Mouse (Mus musculus) lung, embryonic 15.5 days (tissue): ENCODE measurements around the gene Cplx3. TPM values are rescaled to one million over a fixed set of nuclear protein-coding genes. Genes with fewer than 3 reads are reported as not detected.

ENCODE experiments used
- ATAC-seq: fragments of 200-750 bp; cut with Nextera tagmentation; 2 replicates; pipeline ENCODE4 v1.8.0; 2017; ENCODE audit warnings: moderate number of reproducible peaks, borderline replicate concordance; ENCODE audit not compliant: low FRiP score, low TSS enrichment; ENCODE audit errors: extremely low read depth
- H3K27ac ChIP-seq: fragments of 300-500 bp; sonication (generic); 2 replicates; pipeline ENCODE4 v1.5.1; 2015; ENCODE audit warnings: moderate library complexity, mild to moderate bottlenecking, inconsistent platforms
- H3K27me3 ChIP-seq: fragments of 300-500 bp; sonication (generic); 2 replicates; pipeline ENCODE4 v1.6.1; 2015; ENCODE audit warnings: inconsistent platforms
- H3K36me3 ChIP-seq: fragments of 300-500 bp; sonication (generic); 2 replicates; pipeline ENCODE4 v1.6.1; 2015; ENCODE audit warnings: inconsistent platforms
- H3K4me1 ChIP-seq: fragments of 300-500 bp; sonication (generic); 2 replicates; pipeline ENCODE4 v1.6.1; 2015; ENCODE audit warnings: inconsistent platforms
- H3K4me2 ChIP-seq: fragments of 300-500 bp; sonication (generic); 2 replicates; pipeline ENCODE4 v1.6.1; 2015; ENCODE audit warnings: inconsistent platforms, mild to moderate bottlenecking, moderate library complexity
- H3K4me3 ChIP-seq: fragments of 300-500 bp; sonication (generic); 2 replicates; pipeline ENCODE4 v1.5.1; 2015; ENCODE audit warnings: mild to moderate bottlenecking, inconsistent platforms
- H3K9ac ChIP-seq: fragments of 300-500 bp; sonication (generic); 2 replicates; pipeline ENCODE4 v1.6.1; 2015; ENCODE audit warnings: inconsistent platforms
- H3K9me3 ChIP-seq: fragments of 300-500 bp; sonication (generic); 2 replicates; pipeline ENCODE4 v1.6.1; 2016; ENCODE audit warnings: inconsistent platforms
- WGBS: fragments of 180-500 bp; shearing (Covaris S2); methylation state at CpG from one replicate; pipeline ENCODE4 v1.1.7; 2015; 5-methylcytosine and 5-hydroxymethylcytosine counted together
- polyA plus RNA-seq: library from polyadenylated mRNA; unstranded; fragments of >200 nt; fragmentation: Nextera tagmentation; extraction: Ambion mirVana; gene quantifications from 2 replicates; pipeline ENCODE4 v1.2.1, GENCODE M21; 2015

Gene Cplx3
- polyA plus RNA-seq = not detected in 2 replicates

DNA sequence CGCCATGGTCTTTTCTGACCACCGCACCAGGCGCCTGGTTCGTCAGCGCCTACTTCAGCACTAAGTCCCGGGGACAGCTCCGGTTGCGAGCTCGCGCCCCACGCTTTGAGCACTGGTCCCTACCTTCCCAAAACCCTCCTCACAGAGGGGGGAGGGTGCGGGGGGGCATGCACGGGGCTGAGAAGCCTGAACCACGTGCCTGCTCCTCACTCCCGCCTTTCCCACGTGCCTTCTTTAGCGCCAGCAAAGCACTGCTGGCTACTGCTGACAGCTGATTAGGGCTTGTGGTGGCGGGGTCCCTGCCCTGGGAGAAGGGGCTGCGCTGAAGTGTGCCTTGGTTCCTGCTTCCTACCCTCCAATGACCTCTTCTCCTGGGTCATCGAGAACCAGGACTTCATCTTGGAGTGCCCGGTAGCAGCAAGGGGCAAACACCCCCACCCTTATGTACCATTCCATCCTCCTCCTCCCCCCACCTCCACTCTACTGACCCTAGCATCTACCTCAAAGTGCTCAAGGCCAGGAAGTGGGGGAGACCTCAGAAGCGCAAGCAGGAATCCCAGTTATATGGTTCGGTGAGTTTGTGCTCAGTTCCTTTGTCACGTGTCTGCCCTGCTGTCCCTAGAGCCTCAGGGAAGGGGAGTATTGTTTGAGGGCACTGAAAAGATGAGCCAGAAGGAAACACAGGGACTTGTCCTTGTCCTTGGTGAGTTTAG lies at the start of gene Cplx3:
Cplx3 (minus strand) TSS at position 143 of the 713 bp plus-strand sequence.
- no peak within 1 kb of the TSS for H3K27ac ChIP-seq
- H3K36me3 ChIP-seq = no peaks in the 10 kb centered on the region
- H3K4me1 ChIP-seq = no peaks in the 10 kb centered on the region
- H3K9me3 ChIP-seq = no peaks in the 10 kb centered on the region
- 8% methylated on average over 24 of the region's 24 CpGs for WGBS
- peaks cover 13% of the 10 kb centered on the region; the same call in 1 of the 2 replicates for H3K27me3 ChIP-seq
- ATAC-seq = no peak
- H3K4me3 ChIP-seq = no peak within 1 kb of the TSS
- H3K9ac ChIP-seq = no peak within 1 kb of the TSS
- H3K4me2 ChIP-seq = no peak within 1 kb of the TSS

DNA sequence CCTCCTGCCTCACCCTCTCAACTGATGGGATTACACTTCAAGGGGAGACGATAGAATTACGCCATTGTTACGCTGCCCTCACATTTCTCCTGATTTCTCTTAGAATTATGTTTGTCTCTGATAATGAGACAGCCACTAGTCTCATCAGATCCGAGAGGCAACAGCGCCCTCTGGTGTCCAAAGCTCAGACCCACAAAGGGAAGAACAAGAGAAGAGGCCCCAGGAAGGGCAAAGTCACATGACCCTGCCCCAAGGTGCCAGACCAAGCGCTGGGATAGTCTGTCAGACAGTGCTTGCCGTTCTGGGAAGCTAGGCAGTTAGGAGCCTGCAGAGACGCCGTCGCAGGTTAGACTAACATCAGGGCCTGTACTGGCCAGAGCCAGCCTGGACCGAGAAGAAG lies 49.7 kb upstream of the Cplx3 start:
- H3K9ac ChIP-seq = no peak overlapping the region
- H3K4me2 ChIP-seq = peak overlapping the region; percentile 47
- H3K36me3 ChIP-seq = no peaks in the 10 kb centered on the region
- peaks cover 20% of the 10 kb centered on the region for H3K4me1 ChIP-seq
- WGBS = 3% methylated on average over 11 of the region's 11 CpGs
- peaks cover 14% of the 10 kb centered on the region; the same call in 1 of the 2 replicates for H3K27me3 ChIP-seq
- H3K4me3 ChIP-seq = no peak overlapping the region
- peak; percentile 62; the same call in 1 of the 2 replicates for ATAC-seq
- H3K9me3 ChIP-seq = no peaks in the 10 kb centered on the region
- no peak overlapping the region for H3K27ac ChIP-seq

DNA sequence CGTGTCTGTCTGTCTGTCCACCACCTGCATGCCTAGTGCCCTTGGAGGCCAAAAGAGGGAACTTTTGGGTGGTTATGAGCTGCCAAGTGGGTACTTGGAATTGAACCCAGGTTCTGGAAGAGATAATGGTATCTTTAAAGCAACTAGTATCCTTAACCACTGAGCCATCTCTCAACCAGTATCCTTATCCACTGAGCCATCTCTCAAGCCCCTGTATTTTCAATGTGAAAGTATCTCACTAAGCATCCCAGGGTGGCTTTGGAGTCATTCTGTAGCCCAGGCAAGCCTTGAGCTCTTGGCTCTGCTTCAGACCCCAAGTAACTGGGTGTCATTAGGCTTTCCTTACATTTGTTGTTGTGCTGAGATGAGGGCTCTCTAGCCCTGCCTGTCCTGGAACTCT lies 48.9 kb upstream of the Cplx3 start:
- no peak for ATAC-seq
- Histone ChIP-seq H3K4me1 (peaks cover 20% of the 10 kb centered on the region), H3K9me3 (no peaks in the 10 kb centered on the region), H3K4me3 (no peak overlapping the region), H3K9ac (no peak overlapping the region), H3K27me3 (peaks cover 14% of the 10 kb centered on the region; the same call in 1 of the 2 replicates), H3K27ac (no peak overlapping the region), H3K36me3 (no peaks in the 10 kb centered on the region), H3K4me2 (no peak overlapping the region)
- WGBS = 88% methylated on average over 1 of the region's 1 CpGs

GRCm38 (mm10) chr9:57653283-57653682 lies 47.2 kb upstream of the Cplx3 start, which contains the start of gene Csk:
Csk (minus strand) TSS chr9:57653631.
- Histone ChIP-seq H3K9me3 (no peaks in the 10 kb centered on the region), H3K4me2 (no peak within 1 kb of the TSS), H3K27ac (no peak within 1 kb of the TSS), H3K4me1 (peaks cover 20% of the 10 kb centered on the region), H3K36me3 (no peaks in the 10 kb centered on the region), H3K4me3 (no peak within 1 kb of the TSS), H3K9ac (no peak within 1 kb of the TSS), H3K27me3 (peaks cover 14% of the 10 kb centered on the region; the same call in 1 of the 2 replicates)
- ATAC-seq = no peak
- WGBS = 56% methylated on average over 5 of the region's 5 CpGs

DNA sequence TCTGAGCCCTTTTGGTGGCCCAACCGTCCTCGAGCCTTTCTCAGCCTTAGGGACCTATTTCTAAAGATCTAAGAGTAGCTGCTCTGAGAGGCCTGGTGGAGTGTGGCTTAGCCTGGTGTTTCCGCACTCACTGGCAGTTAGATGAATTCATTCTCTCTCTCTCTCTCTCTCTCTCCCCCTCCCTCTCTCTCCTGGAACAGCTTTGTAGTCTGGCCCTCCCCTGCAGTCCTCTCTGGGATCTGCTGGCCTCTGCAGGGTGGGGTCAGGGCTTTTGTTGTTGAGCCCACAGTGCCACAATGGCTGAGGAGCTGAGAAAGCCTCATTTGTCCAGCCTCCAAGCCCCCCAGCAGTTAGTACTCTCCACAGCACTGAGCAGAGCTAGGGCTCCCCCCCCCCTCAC lies 46.8 kb upstream of the Cplx3 start:
- Histone ChIP-seq H3K36me3 (no peaks in the 10 kb centered on the region), H3K9me3 (no peaks in the 10 kb centered on the region), H3K4me2 (no peak overlapping the region), H3K27ac (no peak overlapping the region), H3K4me1 (peaks cover 17% of the 10 kb centered on the region), H3K27me3 (peaks cover 14% of the 10 kb centered on the region; the same call in 1 of the 2 replicates), H3K4me3 (no peak overlapping the region), H3K9ac (no peak overlapping the region)
- no peak for ATAC-seq
- 59% methylated on average over 3 of the region's 3 CpGs for WGBS

DNA sequence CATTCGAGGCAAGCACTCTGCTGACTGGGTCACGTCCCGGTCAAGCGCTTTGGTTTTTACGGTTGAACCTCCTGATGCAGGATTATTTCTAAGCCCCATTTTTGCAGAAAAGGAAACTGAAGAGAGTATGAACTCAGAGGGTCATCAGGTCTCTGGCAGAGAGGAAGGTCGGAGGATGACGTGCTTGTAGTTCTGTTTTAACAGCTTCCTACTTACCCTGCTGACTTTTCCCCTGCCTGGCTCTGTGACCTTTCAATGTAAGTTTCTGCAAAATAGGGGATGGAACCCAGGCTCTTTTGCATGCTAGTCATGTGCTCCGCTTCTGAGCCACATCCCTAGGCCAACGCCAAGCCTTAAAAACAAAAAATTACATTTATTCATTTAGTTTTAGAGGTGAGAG lies 46.3 kb upstream of the Cplx3 start:
- Histone ChIP-seq H3K4me1 (peaks cover 16% of the 10 kb centered on the region), H3K27ac (no peak overlapping the region), H3K27me3 (peaks cover 14% of the 10 kb centered on the region; the same call in 1 of the 2 replicates), H3K4me3 (no peak overlapping the region), H3K9ac (no peak overlapping the region), H3K4me2 (no peak overlapping the region), H3K9me3 (no peaks in the 10 kb centered on the region), H3K36me3 (no peaks in the 10 kb centered on the region)
- WGBS = 72% methylated on average over 9 of the region's 9 CpGs
- ATAC-seq = no peak

DNA sequence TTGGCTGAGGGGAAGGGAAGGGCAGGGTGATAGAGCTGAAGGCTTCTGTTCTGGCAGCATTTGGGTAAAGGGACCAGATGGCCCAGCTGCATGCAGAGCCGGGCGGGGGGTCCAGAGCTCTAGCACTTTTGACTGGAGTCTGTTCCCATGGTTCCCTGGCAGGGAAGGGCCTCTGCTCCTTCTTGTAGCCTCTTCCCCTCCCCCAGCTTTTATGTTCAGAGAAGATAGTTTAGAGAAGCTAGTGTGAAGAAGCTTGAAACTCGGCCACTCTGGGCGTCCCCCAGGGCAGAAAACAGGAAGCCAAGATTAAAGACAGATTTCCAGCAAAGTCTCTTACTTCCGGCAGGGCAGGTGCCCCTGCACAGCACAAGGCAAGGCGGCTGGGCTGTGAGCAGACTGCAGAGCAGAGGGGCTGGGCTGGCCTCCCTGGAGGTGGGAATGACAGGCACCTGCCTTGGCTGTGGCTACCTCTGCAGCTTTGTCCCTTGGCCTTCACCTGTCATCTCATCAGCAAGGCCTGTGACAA lies 44.8 kb upstream of the Cplx3 start:
- ATAC-seq = no peak
- no peak overlapping the region for H3K4me2 ChIP-seq

GRCm38 (mm10) chr9:57650130-57650785 lies 44.2 kb upstream of the Cplx3 start:
- H3K4me2 ChIP-seq = no peak overlapping the region
- H3K27ac ChIP-seq = no peak overlapping the region
- 0 out of 2 replicates have a peak, but pooled peaks cover 2% of the 10 kb centered on the region for H3K4me1 ChIP-seq
- no peaks in the 10 kb centered on the region for H3K9me3 ChIP-seq
- H3K9ac ChIP-seq = no peak overlapping the region
- no peak for ATAC-seq
- WGBS = 90% methylated on average over 6 of the region's 6 CpGs
- H3K36me3 ChIP-seq = no peaks in the 10 kb centered on the region
- no peak overlapping the region for H3K4me3 ChIP-seq
- H3K27me3 ChIP-seq = peaks cover 14% of the 10 kb centered on the region; the same call in 1 of the 2 replicates

More for the DNA sequence above, 44.8 kb upstream of the Cplx3 start:
- no peak overlapping the region for H3K4me3 ChIP-seq
- no peak overlapping the region; the same call in 1 of the 2 replicates for H3K27ac ChIP-seq
- no peaks in the 10 kb centered on the region for H3K9me3 ChIP-seq
- 19% methylated on average over 6 of the region's 6 CpGs for WGBS
- H3K4me1 ChIP-seq = peaks cover 3% of the 10 kb centered on the region
- no peaks in the 10 kb centered on the region for H3K36me3 ChIP-seq
- H3K9ac ChIP-seq = no peak overlapping the region
- H3K27me3 ChIP-seq = peaks cover 14% of the 10 kb centered on the region; the same call in 1 of the 2 replicates

DNA sequence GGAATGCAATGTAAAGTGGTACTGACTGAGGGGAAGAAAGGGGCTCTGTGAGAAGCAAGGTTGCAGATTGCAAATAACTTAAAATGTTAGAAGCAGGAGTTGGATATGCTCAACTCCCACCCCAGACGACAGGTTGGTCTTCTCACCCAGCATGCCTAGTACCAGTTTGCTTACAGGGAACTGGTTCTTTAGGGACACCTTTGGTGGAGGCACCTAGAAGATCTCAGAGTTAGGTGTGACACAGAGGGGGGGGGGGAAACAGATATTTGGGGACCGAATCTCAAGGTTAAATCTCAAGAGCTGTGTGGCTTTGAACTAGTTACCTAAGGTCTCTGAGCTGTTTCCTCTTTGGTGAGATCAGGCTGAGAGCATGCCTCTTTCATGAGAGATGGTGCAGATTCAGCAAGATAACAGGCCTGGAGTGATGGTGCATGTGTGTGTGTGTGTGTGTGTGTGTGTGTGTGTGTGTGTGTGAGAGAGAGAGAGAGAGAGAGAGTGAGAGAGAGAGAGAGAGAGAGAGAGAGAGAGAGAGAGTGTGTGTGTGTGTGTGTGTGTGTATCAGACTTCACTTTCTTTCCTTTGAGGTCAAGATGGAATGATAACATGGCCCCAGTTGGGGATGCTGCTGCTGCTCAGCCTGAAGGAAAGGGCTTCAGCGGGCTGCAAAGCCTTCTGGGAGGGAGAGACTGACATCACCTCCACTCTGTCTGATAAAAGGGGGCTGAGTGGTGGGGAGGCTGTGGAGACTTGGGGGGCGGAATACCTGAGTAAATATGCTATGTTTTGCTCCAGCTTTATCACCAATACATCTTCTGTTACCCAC lies 41.4 kb upstream of the Cplx3 start:
- Histone ChIP-seq H3K27me3 (no peaks in the 10 kb centered on the region), H3K27ac (0 out of 2 replicates have a peak overlapping the region, but pooled peaks have one; percentile 9), H3K36me3 (no peaks in the 10 kb centered on the region), H3K9me3 (no peaks in the 10 kb centered on the region), H3K4me2 (no peak overlapping the region), H3K4me3 (no peak overlapping the region), H3K4me1 (peaks cover 22% of the 10 kb centered on the region), H3K9ac (no peak overlapping the region)
- 58% methylated on average over 4 of the region's 4 CpGs for WGBS
- no peak for ATAC-seq

GRCm38 (mm10) chr9:57646551-57647103 lies 40.5 kb upstream of the Cplx3 start:
- Histone ChIP-seq H3K9me3 (no peaks in the 10 kb centered on the region), H3K27ac (0 out of 2 replicates have a peak overlapping the region, but pooled peaks have one; percentile 9), H3K4me3 (no peak overlapping the region), H3K36me3 (no peaks in the 10 kb centered on the region), H3K27me3 (no peaks in the 10 kb centered on the region), H3K4me1 (peaks cover 27% of the 10 kb centered on the region), H3K4me2 (no peak overlapping the region), H3K9ac (no peak overlapping the region)
- ATAC-seq = no peak
- WGBS = 76% methylated on average over 12 of the region's 12 CpGs
